15 mouse cellular contexts compared by ENCODE assay signal in the genomic region with DNA sequence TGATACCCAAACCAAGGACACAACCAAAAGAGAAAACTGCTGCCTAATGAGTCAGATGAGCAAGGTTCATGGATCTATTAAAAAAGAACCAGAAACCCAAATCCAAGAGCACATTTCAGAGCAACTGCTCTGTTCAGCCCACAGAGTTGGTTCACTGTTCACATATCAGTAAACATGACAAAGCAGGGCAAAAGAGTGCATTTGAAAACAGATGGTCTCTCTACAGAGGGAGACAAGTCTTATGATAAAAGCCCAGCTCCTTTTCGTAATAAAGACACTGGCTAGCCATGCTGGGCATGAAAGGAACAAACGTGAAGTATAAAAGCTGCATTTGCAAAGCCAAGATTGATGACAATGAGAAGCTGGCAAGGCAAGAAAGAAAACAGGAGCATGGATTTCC.
"Had no signal": no experiment of that assay in that cellular context is flagged by ENCODE, and none has a peak within 500 bp of the region (broad histone marks: within the 10 kb centered on the region; RNA-seq: fewer than 3 reads in every experiment).

No protein-coding gene starts in this region.

- H3K4me2 ChIP-seq: limb, embryonic 13.5 days; midbrain, embryonic 13.5 days; neural tube, embryonic 13.5 days; stomach, embryonic 15.5 days had no signal

- H3K9ac ChIP-seq: limb, embryonic 13.5 days; liver, embryonic 14.5 days; midbrain, embryonic 13.5 days; neural tube, embryonic 13.5 days; stomach, embryonic 15.5 days had no signal

- H3K27me3 ChIP-seq: limb, embryonic 13.5 days; midbrain, embryonic 13.5 days; neural tube, embryonic 13.5 days; stomach, embryonic 15.5 days had no signal

- ATAC-seq: midbrain, embryonic 13.5 days had no signal

- H3K27ac ChIP-seq: kidney, postnatal 0 days; limb, embryonic 13.5 days; liver, embryonic 14.5 days; midbrain, embryonic 13.5 days; neural tube, embryonic 13.5 days; stomach, embryonic 15.5 days had no signal

- H3K4me1 ChIP-seq: limb, embryonic 13.5 days; neural tube, embryonic 13.5 days; stomach, embryonic 15.5 days had no signal

- DNase-seq: kidney, adult 9 months; kidney, postnatal 36 days; layer of hippocampus, adult 9-11 months; layer of hippocampus, postnatal 36 days; left cerebral cortex, postnatal 4 days; lung, adult 18-20 months; right cerebral cortex, postnatal 14 days; thymus, adult 2 months; thymus, postnatal 25 days had no signal

- H3K36me3 ChIP-seq: limb, embryonic 13.5 days; midbrain, embryonic 13.5 days; neural tube, embryonic 13.5 days; stomach, embryonic 15.5 days had no signal

- H3K9me3 ChIP-seq: limb, embryonic 13.5 days; midbrain, embryonic 13.5 days; neural tube, embryonic 13.5 days; stomach, embryonic 15.5 days had no signal

- H3K4me3 ChIP-seq: limb, embryonic 13.5 days; midbrain, embryonic 13.5 days; neural tube, embryonic 13.5 days; stomach, embryonic 15.5 days had no signal
